Mouse (Mus musculus): ENCODE measurements at regions not wholly inside any gene's neighbourhood (a gene's known extent, or its start where the extent isn't known, plus 50 kb on each side); places are given as distances from the start of the nearest gene placed in this dataset.

DNA sequence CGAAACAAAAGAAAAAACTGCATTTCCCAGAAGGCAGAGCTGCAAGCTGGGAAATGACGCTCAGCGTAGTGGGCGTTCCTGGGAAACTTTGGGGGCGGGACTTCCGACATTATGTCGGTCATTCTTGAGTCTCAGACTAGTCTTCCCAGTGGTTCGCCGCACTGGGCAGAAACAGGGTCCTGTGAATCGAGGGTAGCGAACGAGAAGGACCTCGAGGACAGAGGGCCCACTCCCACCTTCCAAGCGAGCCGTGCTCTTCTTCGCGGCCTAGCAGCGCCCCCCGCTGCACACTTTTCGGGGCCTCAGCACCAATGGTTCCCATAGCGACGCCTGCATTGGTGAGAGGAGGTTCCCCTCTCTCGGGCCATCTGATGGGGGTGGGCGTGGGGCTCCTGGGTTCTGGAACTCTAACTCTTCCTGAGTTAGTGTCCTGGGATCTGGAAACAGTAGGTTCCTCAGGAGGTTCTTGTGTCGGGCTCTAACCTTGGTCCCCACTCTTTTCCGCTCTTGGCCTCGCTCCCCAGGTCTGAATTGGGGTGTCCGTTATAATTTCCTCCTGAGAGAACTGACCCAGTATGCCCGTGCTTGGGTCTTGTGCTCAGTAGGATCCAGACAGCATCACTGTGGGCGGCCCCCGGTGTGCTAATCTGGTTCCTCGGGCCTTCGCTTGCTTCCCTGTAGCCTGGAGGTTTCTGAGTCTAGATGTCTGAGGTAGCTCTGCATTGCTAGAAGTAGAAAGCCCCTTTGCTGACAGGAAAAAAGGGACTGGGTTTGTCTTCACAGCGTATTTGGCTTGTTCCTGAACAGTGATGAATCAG, 52.8 kb upstream of the Gramd1a start:
- no peak overlapping the region for H3K27ac ChIP-seq (ENCODE audit: insufficient read depth, low read length)
- TF ChIP-seq CTCF (IDR thresholded peaks at IDR 0.05; ENCODE audit: extremely low read depth, insufficient read depth, low read length), result no peak
- peak; percentile 43; the same call in 1 of the 2 replicates for TF ChIP-seq POLR2A (IDR thresholded peaks at IDR 0.05; ENCODE audit: extremely low read depth, insufficient read depth, low read length)
- H3K4me1 ChIP-seq (ENCODE audit: control insufficient read depth, insufficient read depth, low read length), result no peaks in the 10 kb centered on the region; the same call in 1 of the 2 replicates
- H3K4me3 ChIP-seq (ENCODE audit: insufficient read depth, low read length), result peak overlapping the region; percentile 64

DNA sequence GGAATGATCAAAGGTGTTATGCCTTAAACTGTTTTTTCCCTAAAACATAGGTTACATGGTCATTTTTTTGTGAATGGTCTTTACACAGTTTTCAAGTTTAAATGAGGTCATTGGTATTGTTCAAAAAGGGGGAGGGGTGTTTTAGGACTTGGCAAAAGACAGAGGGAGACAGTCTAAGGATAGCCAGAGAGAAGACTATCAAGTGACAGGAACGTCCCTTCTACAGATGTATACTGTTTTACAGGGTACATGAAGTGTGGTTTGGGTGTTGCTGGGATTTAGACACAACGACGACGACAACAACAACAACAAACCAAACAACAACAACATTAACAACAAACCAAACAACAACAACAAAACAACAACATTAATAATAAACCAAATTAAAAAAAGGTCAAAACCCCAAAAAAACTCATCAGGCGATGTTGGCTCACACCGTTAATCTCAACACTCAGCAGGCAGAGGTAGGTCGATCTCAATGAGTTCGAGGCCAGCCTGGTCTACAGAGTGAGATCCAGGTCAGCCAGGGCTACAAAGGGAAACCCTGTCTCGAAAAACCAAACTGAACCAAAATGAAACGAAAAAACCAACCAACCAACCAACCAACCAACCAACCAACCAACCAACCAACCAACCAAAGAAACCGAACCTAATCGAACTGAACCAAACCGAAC, 52.0 kb upstream of the Gramd1a start:
- Histone ChIP-seq H3K27ac (ENCODE audit: insufficient read depth, low read length) (no peak overlapping the region), H3K4me1 (ENCODE audit: control insufficient read depth, insufficient read depth, low read length) (no peaks in the 10 kb centered on the region; the same call in 1 of the 2 replicates), H3K4me3 (ENCODE audit: insufficient read depth, low read length) (peak overlapping the region; percentile 64)
- TF ChIP-seq CTCF (IDR thresholded peaks at IDR 0.05; ENCODE audit: extremely low read depth, insufficient read depth, low read length) (no peak), POLR2A (IDR thresholded peaks at IDR 0.05; ENCODE audit: extremely low read depth, insufficient read depth, low read length) (no peak)

Data from cortical plate, adult 2 months (tissue).